ENCODE assay signal across 35 mouse cellular contexts in genomic region chr17:80426171-80426570, GRCm38 (mm10). TPM values are rescaled to one million over a fixed set of nuclear protein-coding genes. Genes with fewer than 3 reads are reported as not detected.
A peak's percentile ranks its signal among the peaks of the same experiment; 100 is the strongest.
DNase-seq lines count a peak whose midpoint lies in the region; ATAC-seq lines count a peak whose summit lies in the region.
"Had no signal": no experiment of that assay in that cellular context is flagged by ENCODE, and none has a peak within 500 bp of the region (broad histone marks: within the 10 kb centered on the region; RNA-seq: fewer than 3 reads in every experiment).

No protein-coding gene starts in this region.

- H3K9me3 ChIP-seq in heart, embryonic 16.5 days (replicated peaks; ENCODE audit: control insufficient read depth, low read length), result no peaks in the 10 kb centered on the region
- no peaks in the 10 kb centered on the region for H3K9me3 ChIP-seq in heart, embryonic 12.5 days (replicated peaks)
- H3K9me3 ChIP-seq: embryonic facial prominence, embryonic 12.5 days; heart, embryonic 13.5 days; hindbrain, embryonic 12.5 days; limb, embryonic 12.5 days; liver, embryonic 15.5 days had no signal

- H3K27ac ChIP-seq in heart, embryonic 16.5 days (ENCODE audit: low read length), result peak overlapping the region; percentile 27; the same call in 1 of the 2 replicates
- H3K27ac ChIP-seq in heart, embryonic 12.5 days (ENCODE audit: poor library complexity, severe bottlenecking), result no peak overlapping the region
- H3K27ac ChIP-seq in brown adipose tissue, adult 24 weeks (replicated peaks; ENCODE audit: low read depth, low read length), result peak overlapping the region; percentile 89
- H3K27ac ChIP-seq: embryonic facial prominence, embryonic 12.5 days; heart, embryonic 13.5 days; hindbrain, embryonic 12.5 days; limb, embryonic 12.5 days; liver, embryonic 15.5 days; stomach, postnatal 0 days had no signal

- no peaks in the 10 kb centered on the region for H3K27me3 ChIP-seq in heart, embryonic 16.5 days (ENCODE audit: control insufficient read depth, insufficient read depth, low read length)
- H3K27me3 ChIP-seq in heart, embryonic 12.5 days (replicated peaks), result no peaks in the 10 kb centered on the region
- H3K27me3 ChIP-seq: embryonic facial prominence, embryonic 12.5 days; heart, embryonic 13.5 days; hindbrain, embryonic 12.5 days; limb, embryonic 12.5 days; liver, embryonic 15.5 days had no signal

- H3K36me3 ChIP-seq in heart, embryonic 16.5 days (ENCODE audit: control insufficient read depth, insufficient read depth), result peaks cover 14% of the 10 kb centered on the region
- peaks cover 17% of the 10 kb centered on the region for H3K36me3 ChIP-seq in heart, embryonic 12.5 days

- peaks cover 9% of the 10 kb centered on the region; the same call in 1 of the 2 replicates for H3K4me1 ChIP-seq in heart, embryonic 16.5 days (ENCODE audit: control insufficient read depth, insufficient read depth, low read length)
- peaks cover 17% of the 10 kb centered on the region; the same call in 1 of the 2 replicates for H3K4me1 ChIP-seq in heart, embryonic 12.5 days (replicated peaks)
- peaks cover 9% of the 10 kb centered on the region for H3K4me1 ChIP-seq in brown adipose tissue, adult 24 weeks (ENCODE audit: control insufficient read depth, insufficient read depth, insufficient read length, low read length)
- H3K4me1 ChIP-seq: embryonic facial prominence, embryonic 12.5 days; hindbrain, embryonic 12.5 days; limb, embryonic 12.5 days; liver, embryonic 15.5 days had no signal

- H3K9ac ChIP-seq in heart, embryonic 16.5 days (ENCODE audit: low read length), result no peak overlapping the region
- H3K9ac ChIP-seq in heart, embryonic 12.5 days, result no peak overlapping the region
- H3K9ac ChIP-seq: embryonic facial prominence, embryonic 12.5 days; heart, embryonic 13.5 days; hindbrain, embryonic 12.5 days; limb, embryonic 12.5 days; liver, embryonic 15.5 days; lung, embryonic 14.5 days had no signal

- intact Hi-C loops in left cerebral cortex, postnatal 14 days (cut with DNase I), result no loop called here
- intact Hi-C loops in left cerebral cortex, postnatal 4 days (cut with DNase I), result no loop called here

- peak; percentile 28 to 37 for DNase-seq in left cerebral cortex, postnatal 14 days (ENCODE audit: low spot score in 2 of 2)
- DNase-seq in left cerebral cortex, postnatal 4 days, result no peak
- peak; percentile 28 for DNase-seq in brain, adult 2 months (ENCODE audit: low read depth, low spot score)
- DNase-seq in cerebellum, adult 9-11 months, result no peak
- DNase-seq: adrenal gland, postnatal 25 days; B cell, adult 2 months; cerebellum, adult 2 months; cerebellum, postnatal 25 days; embryo, embryonic 11 days; gastrocnemius, postnatal 14 days; kidney, postnatal 10 days; layer of hippocampus, adult 9-11 months; lung, postnatal 14 days; midbrain, embryonic 14.5 days; thymus, adult 18-20 months; thymus, postnatal 25 days had no signal

- no peak overlapping the region for H3K4me2 ChIP-seq in heart, embryonic 16.5 days (ENCODE audit: low read depth, low read length)
- no peak overlapping the region for H3K4me2 ChIP-seq in heart, embryonic 12.5 days
- H3K4me2 ChIP-seq: embryonic facial prominence, embryonic 12.5 days; heart, embryonic 13.5 days; hindbrain, embryonic 12.5 days; limb, embryonic 12.5 days; liver, embryonic 15.5 days; lung, embryonic 14.5 days had no signal

- no peak for ATAC-seq in heart, embryonic 16.5 days (replicated peaks; ENCODE audit: extremely low read depth, insufficient read depth, low FRiP score)
- ATAC-seq in heart, embryonic 12.5 days (ENCODE audit: insufficient number of reproducible peaks, low FRiP score), result no peak
- ATAC-seq: forebrain, embryonic 14.5 days; intestine, postnatal 0 days had no signal

- 84% methylated on average over 7 of the region's 7 CpGs for WGBS in heart, embryonic 16.5 days
- WGBS in heart, embryonic 12.5 days, result 87% methylated on average over 7 of the region's 7 CpGs

- no peak overlapping the region for H3K4me3 ChIP-seq in heart, embryonic 16.5 days (ENCODE audit: low read length)
- no peak overlapping the region for H3K4me3 ChIP-seq in heart, embryonic 12.5 days
- no peak overlapping the region for H3K4me3 ChIP-seq in brown adipose tissue, adult 24 weeks (ENCODE audit: insufficient read depth, low read depth, low read length)
- H3K4me3 ChIP-seq: embryonic facial prominence, embryonic 12.5 days; heart, embryonic 13.5 days; hindbrain, embryonic 12.5 days; limb, embryonic 12.5 days; liver, embryonic 15.5 days had no signal

RNA-seq across cellular contexts. Expression of gene Gm10190, which starts 52.8 kb away (rescaled TPM):
- polyA plus RNA-seq in heart, embryonic 16.5 days (2015; fragmentation: Nextera tagmentation; extraction: Ambion mirVana), result 0.79 and 1.3 TPM in 2 replicates
- 1.1 and 2.4 TPM in 2 replicates for polyA plus RNA-seq in heart, embryonic 12.5 days (2016; fragmentation: Nextera tagmentation; extraction: Ambion mirVana)
- total RNA-seq in left cerebral cortex, postnatal 14 days (2021), result 1 to 10 TPM in 1 of 2 experiments, not detected in 1; 1.8 TPM
- 1 to 10 TPM; 1.9 to 2.6 TPM for total RNA-seq in left cerebral cortex, postnatal 4 days (2021)
- not detected in 2 replicates for polyA plus RNA-seq in brown adipose tissue, adult 24 weeks (2012; ENCODE audit: insufficient read depth, insufficient read length, missing spikeins)
- total RNA-seq: adrenal gland, adult 18-20 months; adrenal gland, postnatal 25 days; gastrocnemius, postnatal 14 days; heart, postnatal 36 days; liver, adult 2 months; monocyte, adult 5-6 weeks had no signal
- polyA plus RNA-seq: cerebellum, adult 2 months; frontal cortex, adult 2 months; large intestine, adult 2 months; liver, adult 2 months; liver, embryonic 15.5 days; spleen, adult 2 months had no signal

RNA-seq across cellular contexts. Expression of gene Sos1, which starts 54.1 kb away (rescaled TPM):
- 2.3 TPM in 2 replicates for polyA plus RNA-seq in heart, embryonic 16.5 days (2015; fragmentation: Nextera tagmentation; extraction: Ambion mirVana)
- 4.8 and 5.4 TPM in 2 replicates for polyA plus RNA-seq in heart, embryonic 12.5 days (2016; fragmentation: Nextera tagmentation; extraction: Ambion mirVana)
- 10 to 100 TPM; 32.3 to 33.8 TPM for total RNA-seq in left cerebral cortex, postnatal 14 days (2021)
- total RNA-seq in left cerebral cortex, postnatal 4 days (2021), result 10 to 100 TPM; 43.5 to 45.9 TPM
- 8.2 and 9.8 TPM in 2 replicates for polyA plus RNA-seq in brown adipose tissue, adult 24 weeks (2012; ENCODE audit: insufficient read depth, insufficient read length, missing spikeins)

Comparison
In these comparisons a context has a peak if more than half of its experiments do, and no peak if none do; other contexts are left out.
1. DNase-seq: peak in left cerebral cortex, postnatal 14 days (2 of 2) and brain, adult 2 months (single experiment); none in left cerebral cortex, postnatal 4 days (single experiment) and cerebellum, adult 9-11 months (single experiment).